Mouse (Mus musculus): ENCODE data around the gene Rasal1.

Gene Rasal1

GRCm38 (mm10) chr5:120634131-120634530 lies 14.5 kb upstream of the Rasal1 start, which contains the start of gene Cfap73:
Gene Cfap73, minus strand, starts transcription at chr5:120634235.
- CTCF ChIA-PET = interaction anchor here in 3 of 4 experiments (0.5 to 9.3 kb wide), 11 partner anchors 9 to 161 kb away, joined by 3 to 93 read pairs (median 5); partner anchors contain the start of genes Oas1e (in 1 of the 3) and Tpcn1 (in 1 of the 3)
- POLR2A ChIA-PET = interaction anchor here in 3 of 4 experiments (0.7 to 2.5 kb wide), 6 partner anchors 8 to 37 kb away, joined by 3 to 10 read pairs (median 4); partner anchors contain the start of genes Ddx54 (in 1 of the 3) and Rita1 (in 1 of the 3)

- CTCF ChIA-PET = interaction anchor here (0.5 to 9.3 kb wide), 11 partner anchors 9 to 160 kb away, joined by 3 to 93 read pairs (median 5); partner anchors contain the start of gene Oas1e (in 1 of the 4)
- POLR2A ChIA-PET = interaction anchor here in 3 of 4 experiments (0.6 to 2.5 kb wide), 5 partner anchors 9 to 98 kb away, joined by 3 to 10 read pairs (median 3); partner anchors contain the start of genes Ddx54 (in 1 of the 3) and Rita1 (in 1 of the 3)
These were observed 13.8 kb upstream of the Rasal1 start for GRCm38 (mm10) chr5:120634860-120635259.

- ChIA-PET POLR2A (interaction anchor here in 2 of 4 experiments (0.8 to 2.5 kb wide), 5 partner anchors 10 to 125 kb away, joined by 3 to 10 read pairs (median 3); no protein-coding TSS in a partner anchor), CTCF (interaction anchor here (0.6 to 9.3 kb wide), 10 partner anchors 12 to 222 kb away, joined by 3 to 93 read pairs (median 4); partner anchors contain the start of gene Rasal1 (in 1 of the 4))
These were observed 13.0 kb upstream of the Rasal1 start for GRCm38 (mm10) chr5:120635633-120636032.

GRCm38 (mm10) chr5:120640094-120640493 lies 8.5 kb upstream of the Rasal1 start:
- ChIA-PET CTCF (interaction anchor here in 2 of 4 experiments (0.7 to 1.2 kb wide), 2 partner anchors 13 to 21 kb away, joined by 3 read pairs; no protein-coding TSS in a partner anchor), POLR2A (interaction anchor here in 2 of 4 experiments (0.6 to 1.6 kb wide), 4 partner anchors 20 to 104 kb away, joined by 3 to 5 read pairs (median 4); no protein-coding TSS in a partner anchor)

- CTCF ChIA-PET = interaction anchor here in 2 of 4 experiments (0.6 to 1.6 kb wide), 5 partner anchors 9 to 376 kb away, joined by 3 to 7 read pairs (median 4); partner anchors contain the start of genes Cfap73 (in 1 of the 2) and Plbd2 (in 1 of the 2)
- POLR2A ChIA-PET = interaction anchor here in 1 of 4 experiments (1.0 kb wide), 1 partner anchor 21 kb away, joined by 3 read pairs; no protein-coding TSS in a partner anchor
These were observed 5.1 kb upstream of the Rasal1 start for GRCm38 (mm10) chr5:120643365-120644085.

- POLR2A ChIA-PET = no interaction called here
- CTCF ChIA-PET = interaction anchor here in 1 of 4 experiments (1.2 kb wide), 1 partner anchor 10 kb away, joined by 3 read pairs; the partner anchor contains the start of gene Cfap73
These were observed 4.4 kb upstream of the Rasal1 start for GRCm38 (mm10) chr5:120644227-120644626.

GRCm38 (mm10) chr5:120645851-120646250 lies 2.8 kb upstream of the Rasal1 start:
- ChIA-PET CTCF (interaction anchor here in 3 of 4 experiments (0.5 to 1.6 kb wide), 8 partner anchors 12 to 1487 kb away, joined by 3 to 5 read pairs (median 3); no protein-coding TSS in a partner anchor), POLR2A (interaction anchor here in 2 of 4 experiments (0.7 to 1.2 kb wide), 2 partner anchors 15 to 19 kb away, joined by 3 read pairs; no protein-coding TSS in a partner anchor)

- CTCF ChIA-PET = interaction anchor here (0.6 to 6.4 kb wide), 27 partner anchors 11 to 182 kb away, joined by 3 to 100 read pairs (median 4); partner anchors contain the start of genes Cfap73 (in 1 of the 4), Ddx54 (in 1 of the 4), Oas2 (in 1 of the 4) and Rita1 (in 1 of the 4)
- POLR2A ChIA-PET = interaction anchor here in 2 of 4 experiments (1.2 to 5.8 kb wide), 3 partner anchors 21 to 27 kb away, joined by 3 to 32 read pairs (median 3); no protein-coding TSS in a partner anchor
These were observed 1.3 kb upstream of the Rasal1 start for GRCm38 (mm10) chr5:120647361-120647760.

- CTCF ChIA-PET = interaction anchor here (0.6 to 6.4 kb wide), 34 partner anchors 10 to 182 kb away, joined by 3 to 100 read pairs (median 4); partner anchors contain the start of genes Cfap73 (in 1 of the 4), Ddx54 (in 1 of the 4), Oas2 (in 1 of the 4) and Rita1 (in 1 of the 4)
- POLR2A ChIA-PET = interaction anchor here in 2 of 4 experiments (1.2 to 5.8 kb wide), 5 partner anchors 21 to 28 kb away, joined by 3 to 32 read pairs (median 4); no protein-coding TSS in a partner anchor
These were observed 659 bp upstream of the Rasal1 start for GRCm38 (mm10) chr5:120647814-120648491.

- CTCF ChIA-PET = interaction anchor here (0.6 to 6.4 kb wide), 51 partner anchors 9 to 188 kb away, joined by 3 to 100 read pairs (median 4); partner anchors contain the start of genes Oas1c (in 1 of the 4) and Slc8b1 (in 1 of the 4)
These were observed 842 bp downstream of the Rasal1 start for GRCm38 (mm10) chr5:120649374-120649933.

GRCm38 (mm10) chr5:120649938-120650337 lies 1.3 kb downstream of the Rasal1 start:
- POLR2A ChIA-PET = interaction anchor here (0.7 to 5.8 kb wide), 16 partner anchors 12 to 131 kb away, joined by 3 to 32 read pairs (median 4); no protein-coding TSS in a partner anchor
- CTCF ChIA-PET = interaction anchor here (0.6 to 6.4 kb wide), 32 partner anchors 9 to 112 kb away, joined by 3 to 100 read pairs (median 4); no protein-coding TSS in a partner anchor

More at GRCm38 (mm10) chr5:120649374-120649933, 842 bp downstream of the Rasal1 start:
- POLR2A ChIA-PET = interaction anchor here (0.6 to 5.8 kb wide), 20 partner anchors 8 to 737 kb away, joined by 3 to 32 read pairs (median 4); no protein-coding TSS in a partner anchor

GRCm38 (mm10) chr5:120651230-120651629 lies 2.6 kb downstream of the Rasal1 start:
- POLR2A ChIA-PET = interaction anchor here in 3 of 4 experiments (0.6 to 5.8 kb wide), 13 partner anchors 11 to 111 kb away, joined by 3 to 32 read pairs (median 3); no protein-coding TSS in a partner anchor
- CTCF ChIA-PET = interaction anchor here in 3 of 4 experiments (0.9 to 6.4 kb wide), 14 partner anchors 11 to 94 kb away, joined by 3 to 100 read pairs (median 4); no protein-coding TSS in a partner anchor

- ChIA-PET CTCF (interaction anchor here in 3 of 4 experiments (0.7 to 6.4 kb wide), 6 partner anchors 7 to 130 kb away, joined by 3 to 100 read pairs (median 4); no protein-coding TSS in a partner anchor), POLR2A (interaction anchor here in 2 of 4 experiments (0.7 to 5.8 kb wide), 7 partner anchors 9 to 57 kb away, joined by 3 to 32 read pairs (median 4); no protein-coding TSS in a partner anchor)
These were observed 4.5 kb downstream of the Rasal1 start for GRCm38 (mm10) chr5:120652915-120653701.

- POLR2A ChIA-PET = interaction anchor here in 3 of 4 experiments (0.7 to 1.1 kb wide), 4 partner anchors 11 to 69 kb away, joined by 3 to 5 read pairs (median 3); no protein-coding TSS in a partner anchor
- CTCF ChIA-PET = interaction anchor here in 2 of 4 experiments (0.5 to 1.0 kb wide), 4 partner anchors 11 to 129 kb away, joined by 3 read pairs; no protein-coding TSS in a partner anchor
These were observed 5.3 kb downstream of the Rasal1 start for GRCm38 (mm10) chr5:120653873-120654272.

- ChIA-PET CTCF (interaction anchor here in 1 of 4 experiments (1.0 to 1.5 kb wide), 3 partner anchors 9 to 52 kb away, joined by 3 to 4 read pairs (median 4); no protein-coding TSS in a partner anchor), POLR2A (interaction anchor here in 2 of 4 experiments (0.6 to 0.8 kb wide), 2 partner anchors 132 to 923 kb away, joined by 3 read pairs; no protein-coding TSS in a partner anchor)
These were observed 7.7 kb downstream of the Rasal1 start for GRCm38 (mm10) chr5:120656281-120656751.
